Mouse (Mus musculus) heart, adult 2 months (tissue): ENCODE data around the gene Ankrd33b. TPM values are rescaled to one million over a fixed set of nuclear protein-coding genes. Genes with fewer than 3 reads are reported as not detected.

Source experiments
- DNase-seq, 2 experiments: peaks; one replicate each; pipeline ENCODE4 v3.0.0; 2021
- H3K27ac ChIP-seq: fragments of 200-600 bp; 2 replicates; pipeline ENCODE4 v1.8.1; 2022
- H3K27me3 ChIP-seq: fragments of 200-500 bp; 2 replicates; pipeline ENCODE4 v1.6.1; 2012; ENCODE audit warnings: mild to moderate bottlenecking, low read length, inconsistent platforms, mixed read lengths; ENCODE audit not compliant: control insufficient read depth, insufficient read depth
- H3K36me3 ChIP-seq: fragments of 200-500 bp; 2 replicates; pipeline ENCODE4 v1.6.1; 2012; ENCODE audit warnings: low read length, inconsistent platforms; ENCODE audit not compliant: control insufficient read depth, insufficient read depth
- H3K4me1 ChIP-seq: fragments of 200-500 bp; 2 replicates; pipeline ENCODE4 v1.6.1; 2011; ENCODE audit warnings: low read length; ENCODE audit not compliant: control insufficient read depth, insufficient read depth
- H3K4me3 ChIP-seq: fragments of 200-600 bp; 2 replicates; pipeline ENCODE4 v1.8.1; 2022
- H3K79me2 ChIP-seq: fragments of 200-500 bp; replicated peaks from 2 replicates; pipeline ENCODE4 v1.6.1; 2012; ENCODE audit warnings: mild to moderate bottlenecking, inconsistent platforms, low read length, moderate library complexity, mixed read lengths; ENCODE audit not compliant: control insufficient read depth, insufficient read depth
- H3K9ac ChIP-seq: fragments of 200-500 bp; 2 replicates; pipeline ENCODE4 v1.6.1; 2012; ENCODE audit warnings: low read depth, mild to moderate bottlenecking, control low read depth, inconsistent platforms, low read length, mixed read lengths
- CTCF ChIP-seq: fragments of 200-600 bp; IDR thresholded peaks from 2 replicates; pipeline ENCODE4 v1.8.1; 2022; ENCODE audit warnings: antibody characterized with exemption, mild to moderate bottlenecking, moderate library complexity
- EP300 ChIP-seq: fragments of 200-500 bp; IDR thresholded peaks from 2 replicates; pipeline ENCODE4 v1.6.1; 2011; ENCODE audit warnings: low read depth, low read length, control low read depth; ENCODE audit not compliant: insufficient read depth
- POLR2A ChIP-seq: fragments of 200-500 bp; IDR thresholded peaks from 2 replicates; pipeline ENCODE4 v1.6.1; 2011; ENCODE audit warnings: mild to moderate bottlenecking, low read depth, low read length, control low read depth; ENCODE audit not compliant: insufficient read depth
- WGBS: fragments of 180-500 bp; shearing (Covaris S2); methylation state at CpG from one replicate; pipeline ENCODE4 v1.1.7; 2018; 5-methylcytosine and 5-hydroxymethylcytosine counted together
- intact Hi-C: fragments of 180-260 bp; cut with DNase I; formaldehyde crosslinking; loops from one replicate; pipeline ENCODE4 v1.15.1; 2025
- polyA plus RNA-seq: library from polyadenylated mRNA; depleted of rRNA; stranded (reverse); fragments of >200 nt; gene quantifications from 2 replicates; pipeline ENCODE4 v1.2.3, GENCODE M21; 2012
- total RNA-seq, 2 experiments: library from RNA; stranded (reverse); gene quantifications; 2 replicates each; pipeline ENCODE4 v1.2.3; 2021

Gene Ankrd33b
- total and polyA plus RNA-seq, 3 experiments, result 7.8 to 32.8 (median 28.6) TPM

GRCm38 (mm10) chr15:31254939-31255535, 112.5 kb downstream of the Ankrd33b start:
- no peak overlapping the region for H3K9ac ChIP-seq
- H3K27ac ChIP-seq, result no peak overlapping the region
- WGBS, result 72% methylated on average over 9 of the region's 9 CpGs
- H3K79me2 ChIP-seq, result no peaks in the 10 kb centered on the region
- DNase-seq, result no peak
- H3K4me3 ChIP-seq, result no peak overlapping the region
- H3K4me1 ChIP-seq, result peaks cover 2% of the 10 kb centered on the region; the same call in 1 of the 2 replicates
- H3K27me3 ChIP-seq, result no peaks in the 10 kb centered on the region
- intact Hi-C loops, result loop anchor here (5.0 kb wide), 1 partner anchor 63 kb away; no protein-coding TSS in a partner anchor
- TF ChIP-seq POLR2A, result no peak
- TF ChIP-seq EP300, result no peak
- no peaks in the 10 kb centered on the region for H3K36me3 ChIP-seq

GRCm38 (mm10) chr15:31253963-31254362, 113.6 kb downstream of the Ankrd33b start:
- Histone ChIP-seq H3K36me3 (no peaks in the 10 kb centered on the region), H3K4me1 (peaks cover 2% of the 10 kb centered on the region; the same call in 1 of the 2 replicates), H3K9ac (no peak overlapping the region), H3K27me3 (no peaks in the 10 kb centered on the region), H3K4me3 (no peak overlapping the region), H3K27ac (no peak overlapping the region), H3K79me2 (no peaks in the 10 kb centered on the region)
- 89% methylated on average over 4 of the region's 4 CpGs for WGBS
- intact Hi-C loops, result no loop called here
- no peak for DNase-seq
- TF ChIP-seq POLR2A, result no peak
- no peak for TF ChIP-seq EP300
- no peak for TF ChIP-seq CTCF

DNA sequence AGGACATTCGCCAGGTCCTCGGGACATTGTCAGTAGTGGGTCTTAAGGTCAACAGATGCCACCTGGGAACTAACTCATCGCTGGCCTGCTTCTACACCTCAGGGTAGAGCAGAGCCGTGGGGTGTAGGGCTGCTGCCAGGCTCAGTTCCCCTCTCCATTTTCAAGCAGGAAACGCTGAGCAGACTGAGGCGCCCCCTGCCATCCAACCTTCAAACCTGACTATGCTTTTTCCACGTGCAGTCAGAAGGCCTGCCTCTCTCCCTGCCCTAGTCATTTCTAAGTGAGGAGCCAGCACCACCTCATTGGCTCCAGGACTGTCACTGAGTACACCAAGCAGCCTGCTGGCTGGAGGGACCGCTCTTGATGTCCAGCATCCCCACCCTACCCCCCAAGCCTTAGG, 114.1 kb downstream of the Ankrd33b start:
- TF ChIP-seq EP300, result no peak
- no peak for TF ChIP-seq CTCF
- no peak for TF ChIP-seq POLR2A

DNA sequence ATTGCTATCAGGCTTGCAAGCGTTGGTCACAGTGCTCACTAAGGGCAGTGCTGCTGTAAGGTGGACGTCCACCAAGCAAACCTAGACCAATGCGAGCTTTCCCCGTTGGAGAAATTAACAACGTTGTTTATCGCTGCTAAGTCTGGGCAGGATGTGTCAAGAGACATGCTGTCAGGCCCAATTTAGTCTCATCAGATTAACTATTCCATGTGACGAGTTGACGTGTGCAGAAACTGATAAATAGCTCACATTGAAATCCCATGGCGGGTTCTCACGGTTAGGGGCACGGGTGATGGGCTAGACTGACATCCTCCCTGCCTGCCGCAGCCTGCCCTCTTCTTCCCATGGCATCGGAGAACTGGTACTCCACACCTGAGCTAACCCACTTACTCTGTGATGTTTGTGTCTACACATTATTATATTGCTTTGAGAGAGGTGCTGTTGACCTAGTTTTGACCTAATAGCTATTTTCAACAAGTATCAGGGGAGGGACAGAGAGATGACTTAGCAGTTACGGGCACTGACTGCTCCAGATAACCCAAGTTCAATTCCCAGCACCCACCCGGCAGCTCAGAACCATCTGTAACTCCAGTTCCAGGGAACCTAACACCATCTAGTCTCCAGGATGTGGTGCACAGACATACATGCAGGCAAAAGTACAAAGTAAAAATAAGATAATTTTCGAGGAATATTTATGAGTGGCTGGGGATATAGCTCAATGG, 114.8 kb downstream of the Ankrd33b start:
- intact Hi-C loops, result no loop called here
- WGBS, result 63% methylated on average over 16 of the region's 16 CpGs

More for the DNA sequence above, 114.1 kb downstream of the Ankrd33b start:
- WGBS, result 72% methylated on average over 8 of the region's 8 CpGs
- Histone ChIP-seq H3K36me3 (no peaks in the 10 kb centered on the region), H3K27me3 (no peaks in the 10 kb centered on the region), H3K4me1 (0 out of 2 replicates have a peak, but pooled peaks cover 2% of the 10 kb centered on the region), H3K9ac (no peak overlapping the region), H3K79me2 (no peaks in the 10 kb centered on the region), H3K27ac (no peak overlapping the region), H3K4me3 (no peak overlapping the region)
- intact Hi-C loops, result no loop called here
- no peak for DNase-seq

GRCm38 (mm10) chr15:31251189-31251588, 116.3 kb downstream of the Ankrd33b start:
- H3K4me3 ChIP-seq, result no peak overlapping the region
- intact Hi-C loops, result no loop called here
- H3K27ac ChIP-seq, result no peak overlapping the region
- no peak for DNase-seq
- peaks cover 4% of the 10 kb centered on the region; the same call in 1 of the 2 replicates for H3K4me1 ChIP-seq
- no peaks in the 10 kb centered on the region for H3K79me2 ChIP-seq
- no peak overlapping the region for H3K9ac ChIP-seq
- WGBS, result 91% methylated on average over 6 of the region's 6 CpGs
- no peaks in the 10 kb centered on the region for H3K36me3 ChIP-seq
- TF ChIP-seq CTCF (no peak), EP300 (no peak), POLR2A (no peak)
- H3K27me3 ChIP-seq, result no peaks in the 10 kb centered on the region

More for the DNA sequence above, 114.8 kb downstream of the Ankrd33b start:
- TF ChIP-seq EP300, result no peak
- TF ChIP-seq CTCF, result no peak
- no peak for TF ChIP-seq POLR2A
- no peak for DNase-seq
- Histone ChIP-seq H3K4me1 (peaks cover 4% of the 10 kb centered on the region; the same call in 1 of the 2 replicates), H3K36me3 (no peaks in the 10 kb centered on the region), H3K4me3 (no peak overlapping the region), H3K9ac (no peak overlapping the region), H3K79me2 (no peaks in the 10 kb centered on the region), H3K27me3 (no peaks in the 10 kb centered on the region), H3K27ac (no peak overlapping the region)

GRCm38 (mm10) chr15:31250676-31251075, 116.8 kb downstream of the Ankrd33b start:
- no peaks in the 10 kb centered on the region for H3K79me2 ChIP-seq
- no peak overlapping the region for H3K27ac ChIP-seq
- H3K4me1 ChIP-seq, result peaks cover 1% of the 10 kb centered on the region; the same call in 1 of the 2 replicates
- no peak for DNase-seq
- H3K9ac ChIP-seq, result no peak overlapping the region
- H3K36me3 ChIP-seq, result no peaks in the 10 kb centered on the region
- 86% methylated on average over 3 of the region's 3 CpGs for WGBS
- no peak for TF ChIP-seq EP300
- no peak for TF ChIP-seq POLR2A
- no peak for TF ChIP-seq CTCF
- H3K27me3 ChIP-seq, result no peaks in the 10 kb centered on the region
- intact Hi-C loops, result no loop called here
- H3K4me3 ChIP-seq, result no peak overlapping the region
